Mouse (Mus musculus) hindbrain, embryonic 16.5 days (tissue): ENCODE measurements around the gene Zc3h8. TPM values are rescaled to one million over a fixed set of nuclear protein-coding genes. Genes with fewer than 3 reads are reported as not detected.
A peak's percentile ranks its signal among the peaks of the same experiment; 100 is the strongest.

Source experiments
- ATAC-seq: fragments of 200-750 bp; cut with Nextera tagmentation; 2 replicates; pipeline ENCODE4 v1.8.0; 2017; ENCODE audit warnings: moderate TSS enrichment, moderate library complexity
- H3K27ac ChIP-seq: fragments of 300-500 bp; sonication (generic); 2 replicates; pipeline ENCODE4 v1.5.1; 2014; ENCODE audit warnings: low read depth, mild to moderate bottlenecking, control low read depth, low read length, moderate library complexity
- H3K27me3 ChIP-seq: fragments of 300-500 bp; sonication (generic); replicated peaks from 2 replicates; pipeline ENCODE4 v1.6.1; 2014; ENCODE audit warnings: low read length; ENCODE audit not compliant: control insufficient read depth, insufficient read depth
- H3K36me3 ChIP-seq: fragments of 300-500 bp; sonication (generic); 2 replicates; pipeline ENCODE4 v1.6.1; 2014; ENCODE audit warnings: mild to moderate bottlenecking, low read length, moderate library complexity, mixed read lengths; ENCODE audit not compliant: control insufficient read depth, insufficient read depth
- H3K4me1 ChIP-seq: fragments of 300-500 bp; sonication (generic); 2 replicates; pipeline ENCODE4 v1.6.1; 2014; ENCODE audit warnings: low read depth, low read length; ENCODE audit not compliant: control insufficient read depth, insufficient read depth
- H3K4me2 ChIP-seq: fragments of 300-500 bp; sonication (generic); 2 replicates; pipeline ENCODE4 v1.6.1; 2014; ENCODE audit warnings: mild to moderate bottlenecking, low read length, control low read depth, moderate library complexity
- H3K4me3 ChIP-seq: fragments of 300-500 bp; sonication (generic); 2 replicates; pipeline ENCODE4 v1.5.1; 2014; ENCODE audit warnings: mild to moderate bottlenecking, low read length, control low read depth, moderate library complexity
- H3K9ac ChIP-seq: fragments of 300-500 bp; sonication (generic); 2 replicates; pipeline ENCODE4 v1.6.1; 2014; ENCODE audit warnings: low read depth, mild to moderate bottlenecking, control low read depth, low read length, moderate library complexity
- H3K9me3 ChIP-seq: fragments of 300-500 bp; sonication (generic); 2 replicates; pipeline ENCODE4 v1.6.1; 2014; ENCODE audit warnings: mild to moderate bottlenecking, low read length, moderate library complexity; ENCODE audit not compliant: control insufficient read depth
- WGBS: fragments of 180-500 bp; shearing (Covaris S2); extraction: QIAGEN DNeasy Blood & Tissue Kit; methylation state at CpG from one replicate; pipeline ENCODE4 v1.1.7; 2014; 5-methylcytosine and 5-hydroxymethylcytosine counted together
- polyA plus RNA-seq: library from polyadenylated mRNA; unstranded; fragments of >200 nt; fragmentation: Nextera tagmentation; extraction: Ambion mirVana; gene quantifications from 2 replicates; pipeline ENCODE4 v1.2.1, GENCODE M21; 2015

Gene Zc3h8
- 13.8 and 14.1 TPM in 2 replicates for polyA plus RNA-seq

DNA sequence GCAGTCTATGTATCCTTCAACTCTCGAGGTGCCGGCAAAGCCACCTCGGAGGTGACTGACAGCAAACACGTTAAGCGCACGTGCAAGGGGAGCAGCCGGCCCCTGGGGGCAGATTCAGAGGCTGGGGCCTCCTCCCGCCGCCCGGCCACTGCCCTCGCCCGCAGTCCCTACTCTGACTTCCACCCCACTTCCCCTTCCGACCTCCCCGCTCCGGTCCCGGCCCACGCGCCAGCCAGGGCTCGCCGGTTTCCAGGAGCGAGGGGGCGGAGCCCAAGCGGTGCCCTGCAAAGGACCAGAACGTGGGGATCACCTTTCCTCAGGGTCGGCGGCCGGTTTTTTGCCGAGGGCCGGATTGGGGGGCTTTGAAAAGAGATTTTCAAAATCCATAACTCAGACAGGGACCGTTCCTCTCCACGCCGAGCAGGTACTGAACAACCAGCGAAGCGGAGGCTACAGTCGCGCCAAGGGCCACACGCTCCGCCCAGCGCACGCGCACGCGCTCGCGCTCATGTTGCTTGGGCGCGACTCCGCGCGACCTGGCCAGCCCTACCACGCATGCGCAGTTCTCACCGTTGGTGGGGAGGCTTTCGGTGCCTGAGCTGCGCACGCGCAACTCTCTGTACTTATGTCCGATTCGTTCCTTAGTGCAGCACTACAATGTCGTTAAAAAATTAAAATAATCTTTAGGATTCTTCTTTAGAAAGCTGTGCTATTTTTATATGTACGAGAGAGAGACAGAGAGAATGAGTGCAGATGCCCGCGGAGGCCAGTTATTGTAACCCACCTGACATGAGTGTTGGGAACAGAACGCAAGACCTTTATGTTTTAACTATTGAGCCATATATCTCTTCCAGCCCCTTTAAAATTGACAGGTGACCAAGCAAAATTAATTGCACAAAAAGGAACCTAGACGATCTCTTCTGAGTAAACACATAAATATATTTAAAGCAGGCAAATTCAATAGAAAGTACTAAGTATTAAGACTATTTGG is at the start of gene Zc3h8:
TSS of gene Zc3h8 (minus strand) at position 540 of the 991 bp plus-strand sequence.
- WGBS = 1% methylated on average over 65 of the region's 65 CpGs

DNA sequence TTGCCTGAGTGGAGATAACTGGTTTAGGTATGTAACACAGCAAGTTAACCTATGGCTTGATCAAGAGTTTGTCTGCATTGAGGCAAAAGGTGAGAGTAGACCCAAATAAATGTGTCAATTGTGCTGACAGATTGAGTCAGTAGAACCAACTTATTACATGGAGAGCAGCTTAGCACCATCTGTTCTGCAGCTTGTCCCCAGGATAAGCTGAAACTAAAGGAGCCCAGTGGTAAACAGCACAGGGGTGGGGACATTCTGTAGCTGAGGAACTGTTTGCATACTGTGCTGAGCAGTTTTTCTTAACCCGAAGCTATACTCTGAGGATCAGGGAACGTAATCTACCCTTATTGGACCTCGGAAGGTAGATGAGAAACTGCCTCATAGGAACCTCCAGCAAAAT is 40.9 kb upstream of the Zc3h8 start:
- 80% methylated on average over 3 of the region's 3 CpGs for WGBS
- H3K4me1 ChIP-seq = no peaks in the 10 kb centered on the region
- ATAC-seq = no peak
- no peak overlapping the region for H3K9ac ChIP-seq
- no peak overlapping the region for H3K4me2 ChIP-seq
- no peak overlapping the region for H3K4me3 ChIP-seq
- no peaks in the 10 kb centered on the region for H3K36me3 ChIP-seq
- H3K27me3 ChIP-seq = no peaks in the 10 kb centered on the region
- no peak overlapping the region for H3K27ac ChIP-seq
- no peaks in the 10 kb centered on the region for H3K9me3 ChIP-seq

More for the DNA sequence above, at the start of gene Zc3h8:
- H3K4me3 ChIP-seq = peak within 1 kb of the TSS; percentile 75
- peak within 1 kb of the TSS; percentile 79 for H3K4me2 ChIP-seq
- no peaks in the 10 kb centered on the region for H3K9me3 ChIP-seq
- no peaks in the 10 kb centered on the region for H3K36me3 ChIP-seq
- peak within 1 kb of the TSS; percentile 81 for H3K9ac ChIP-seq
- no peaks in the 10 kb centered on the region for H3K27me3 ChIP-seq
- H3K27ac ChIP-seq = peak within 1 kb of the TSS; percentile 91
- H3K4me1 ChIP-seq = peaks cover 4% of the 10 kb centered on the region
- ATAC-seq = peak; percentile 97

- Histone ChIP-seq H3K36me3 (no peaks in the 10 kb centered on the region), H3K27ac (no peak overlapping the region), H3K4me3 (no peak overlapping the region), H3K9me3 (no peaks in the 10 kb centered on the region), H3K27me3 (no peaks in the 10 kb centered on the region), H3K4me2 (no peak overlapping the region), H3K9ac (no peak overlapping the region), H3K4me1 (no peaks in the 10 kb centered on the region)
- no peak for ATAC-seq
- 83% methylated on average over 4 of the region's 4 CpGs for WGBS
Observed at GRCm38 (mm10) chr2:128975572-128975971, 31.7 kb upstream of the Zc3h8 start.

GRCm38 (mm10) chr2:128972301-128972700 is 28.4 kb upstream of the Zc3h8 start:
- H3K9ac ChIP-seq = no peak overlapping the region
- ATAC-seq = no peak
- no peaks in the 10 kb centered on the region for H3K4me1 ChIP-seq
- H3K9me3 ChIP-seq = no peaks in the 10 kb centered on the region
- no peaks in the 10 kb centered on the region for H3K36me3 ChIP-seq
- no peak overlapping the region for H3K27ac ChIP-seq
- no peak overlapping the region for H3K4me2 ChIP-seq
- H3K27me3 ChIP-seq = no peaks in the 10 kb centered on the region
- H3K4me3 ChIP-seq = no peak overlapping the region

DNA sequence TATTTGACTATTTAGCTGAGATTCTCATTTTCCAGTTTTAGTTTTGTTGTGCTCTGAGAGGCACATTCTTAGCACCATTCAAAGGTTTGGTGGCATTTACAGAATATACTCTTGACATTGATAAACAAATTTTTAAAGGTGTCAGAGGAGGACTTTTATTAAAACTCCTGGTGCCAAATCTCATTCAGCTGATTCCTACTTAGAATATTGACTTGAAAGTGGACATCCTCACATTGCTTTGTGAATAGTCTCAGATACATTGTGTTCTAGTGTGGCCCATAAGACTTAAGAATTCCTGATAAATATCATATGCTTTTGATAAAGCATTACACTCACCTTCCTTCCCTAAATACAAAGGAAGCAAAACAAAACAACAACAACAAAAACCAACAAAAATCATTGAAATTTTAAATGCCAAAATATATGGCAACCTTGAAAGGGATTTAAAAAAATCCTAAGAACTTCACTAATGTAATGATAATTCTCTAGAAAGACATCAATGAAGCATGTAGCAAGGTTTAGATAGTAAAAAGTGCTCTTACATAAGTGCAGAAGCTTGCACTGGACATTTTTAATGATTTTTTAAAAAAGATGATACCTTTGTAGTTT is 24.7 kb upstream of the Zc3h8 start:
- H3K36me3 ChIP-seq = no peaks in the 10 kb centered on the region
- H3K9me3 ChIP-seq = no peaks in the 10 kb centered on the region
- H3K27ac ChIP-seq = peak overlapping the region; percentile 100
- peak overlapping the region; percentile 85 for H3K4me3 ChIP-seq
- no peak for ATAC-seq
- H3K4me2 ChIP-seq = peak overlapping the region; percentile 48
- H3K27me3 ChIP-seq = no peaks in the 10 kb centered on the region
- H3K4me1 ChIP-seq = peaks cover 6% of the 10 kb centered on the region
- peak overlapping the region; percentile 100 for H3K9ac ChIP-seq

DNA sequence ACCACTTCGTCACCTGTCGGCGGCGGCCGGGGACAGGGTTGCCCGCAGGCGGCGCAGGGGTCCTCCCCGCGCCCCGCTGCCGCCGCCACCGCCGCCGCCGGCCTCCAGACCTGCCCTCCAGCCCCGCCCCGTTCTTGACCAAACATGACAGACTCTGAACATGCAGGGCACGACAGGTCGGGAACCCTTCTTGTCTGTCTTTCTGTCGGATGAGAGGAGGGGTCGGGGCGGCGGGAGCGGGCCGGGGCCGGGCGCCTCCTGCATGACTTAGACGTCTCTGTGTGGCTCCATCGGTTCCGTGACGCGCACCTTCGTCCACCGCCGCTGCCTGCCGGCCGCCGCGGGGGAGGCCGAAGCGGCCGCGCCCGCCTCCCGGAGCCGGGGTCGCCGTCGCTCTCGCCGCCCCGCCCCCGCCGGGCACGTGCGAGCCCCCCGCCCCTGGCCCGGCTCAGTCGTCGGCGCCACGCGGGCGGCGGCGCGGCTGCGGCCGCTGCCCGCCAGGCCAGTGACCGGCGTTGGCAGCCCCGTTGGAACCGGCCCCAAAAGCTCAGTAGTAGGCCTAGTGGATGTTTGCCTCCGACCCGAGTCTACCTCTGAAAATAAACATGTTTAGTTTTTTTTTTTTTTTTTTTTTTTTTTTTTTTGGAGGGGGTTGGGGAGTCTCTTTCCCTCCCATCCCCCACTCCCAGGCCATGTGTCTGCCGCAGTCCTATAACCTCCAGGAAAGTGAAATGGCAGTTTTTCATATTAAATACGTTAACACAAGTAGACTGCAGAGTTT is 24.0 kb upstream of the Zc3h8 start, which contains the start of gene Gm10762:
TSS of gene Gm10762 (minus strand) at position 65 of the 781 bp plus-strand sequence.
- peaks cover 6% of the 10 kb centered on the region for H3K4me1 ChIP-seq
- no peaks in the 10 kb centered on the region for H3K36me3 ChIP-seq
- no peaks in the 10 kb centered on the region for H3K27me3 ChIP-seq
- H3K4me2 ChIP-seq = peak within 1 kb of the TSS; percentile 61
- H3K9me3 ChIP-seq = no peaks in the 10 kb centered on the region
- peak within 1 kb of the TSS; percentile 100 for H3K9ac ChIP-seq
- WGBS = under 1% methylated on average over 80 of the region's 80 CpGs
- peak within 1 kb of the TSS; percentile 85 for H3K4me3 ChIP-seq
- ATAC-seq = peak; percentile 66
- H3K27ac ChIP-seq = peak within 1 kb of the TSS; percentile 100

GRCm38 (mm10) chr2:128966641-128967580 is 23.0 kb upstream of the Zc3h8 start, which contains the start of gene Zc3h6:
TSS of gene Zc3h6 (plus strand) at chr2:128967402.
- Histone ChIP-seq H3K9ac (peak within 1 kb of the TSS; percentile 100), H3K4me1 (peaks cover 6% of the 10 kb centered on the region), H3K4me2 (peak within 1 kb of the TSS; percentile 61), H3K36me3 (no peaks in the 10 kb centered on the region), H3K4me3 (peak within 1 kb of the TSS; percentile 85), H3K27ac (peak within 1 kb of the TSS; percentile 100), H3K9me3 (no peaks in the 10 kb centered on the region), H3K27me3 (no peaks in the 10 kb centered on the region)
- under 1% methylated on average over 65 of the region's 65 CpGs for WGBS
- ATAC-seq = peak; percentile 98

DNA sequence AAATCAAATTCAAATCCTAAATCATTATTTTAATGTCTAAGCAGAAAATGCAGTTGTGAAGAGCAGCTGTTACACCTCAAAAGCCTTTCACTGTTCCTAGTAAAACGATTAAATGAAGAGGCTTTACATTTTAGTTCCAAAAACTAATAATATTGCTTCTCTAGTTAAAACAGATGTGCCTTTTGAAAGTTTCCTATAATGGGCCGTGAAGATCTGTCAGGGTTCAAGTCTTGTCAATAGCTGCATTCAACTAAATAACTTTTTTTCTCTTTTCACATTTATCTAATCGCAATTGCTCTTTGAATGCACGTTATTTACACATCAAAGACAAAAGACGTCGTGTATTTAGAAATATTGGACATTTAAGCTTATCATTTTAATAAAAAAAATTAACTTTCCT is 22.4 kb upstream of the Zc3h8 start:
- H3K9ac ChIP-seq = no peak overlapping the region
- no peaks in the 10 kb centered on the region for H3K27me3 ChIP-seq
- 7% methylated on average over 6 of the region's 6 CpGs for WGBS
- no peaks in the 10 kb centered on the region for H3K9me3 ChIP-seq
- peak overlapping the region; percentile 85; the same call in 1 of the 2 replicates for H3K4me3 ChIP-seq
- peak overlapping the region; percentile 100; the same call in 1 of the 2 replicates for H3K27ac ChIP-seq
- H3K4me2 ChIP-seq = peak overlapping the region; percentile 61
- H3K36me3 ChIP-seq = no peaks in the 10 kb centered on the region
- ATAC-seq = no peak
- peaks cover 6% of the 10 kb centered on the region for H3K4me1 ChIP-seq
